Mouse (Mus musculus): ENCODE data around the gene Ankra2. TPM values are rescaled to one million over a fixed set of nuclear protein-coding genes. Genes with fewer than 3 reads are reported as not detected.

Ankra2 gene
- total and polyA plus RNA-seq, 2 experiments from 2014 or later: 18.5 to 40.9 TPM

DNA sequence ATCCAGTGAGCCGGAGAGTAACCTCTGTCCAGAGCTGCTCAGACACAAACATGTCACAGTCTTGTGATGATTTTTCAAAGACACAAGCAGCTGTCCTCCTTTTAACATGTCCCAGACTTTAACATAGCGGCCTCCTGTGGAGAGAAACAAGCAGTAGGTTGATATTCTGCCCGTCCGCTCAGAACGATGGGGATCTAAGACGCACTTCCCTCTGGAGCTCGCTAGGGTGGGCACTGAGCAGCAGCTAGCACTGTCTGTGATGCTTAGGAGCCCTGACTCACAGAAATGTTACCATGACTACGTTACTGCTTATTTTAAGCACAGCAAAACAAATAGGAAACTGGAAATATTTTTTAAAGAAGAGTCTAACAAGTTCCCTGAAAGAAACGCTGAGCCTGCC lies 8.0 kb upstream of the Ankra2 start:
- WGBS: 67% methylated on average over 9 of the region's 9 CpGs
- H3K9me3 ChIP-seq (replicated peaks; ENCODE audit: control insufficient read depth, low read length): no peaks in the 10 kb centered on the region
- H3K4me3 ChIP-seq (ENCODE audit: low read depth, low read length): no peak overlapping the region
- no peak overlapping the region for H3K9ac ChIP-seq (replicated peaks; ENCODE audit: low read depth, low read length)
- no peak overlapping the region for H3K4me2 ChIP-seq (ENCODE audit: low read depth, low read length)
- peak; percentile 19 for TF ChIP-seq CTCF (IDR thresholded peaks at IDR 0.05; ENCODE audit: low read depth)
- TF ChIP-seq EP300 (IDR thresholded peaks at IDR 0.05; ENCODE audit: low read depth): no peak
- H3K27ac ChIP-seq (ENCODE audit: low read depth): no peak overlapping the region
- H3K36me3 ChIP-seq (replicated peaks; ENCODE audit: control insufficient read depth, insufficient read depth, low read length): peaks cover 91% of the 10 kb centered on the region
- no peaks in the 10 kb centered on the region for H3K27me3 ChIP-seq (ENCODE audit: control insufficient read depth, insufficient read depth, low read length)
- DNase-seq (ENCODE audit: low spot score) (peak; percentile 11), ATAC-seq (ENCODE audit: insufficient read depth, low read depth) (no peak)
- H3K4me1 ChIP-seq (ENCODE audit: control insufficient read depth, insufficient read depth): no peaks in the 10 kb centered on the region

DNA sequence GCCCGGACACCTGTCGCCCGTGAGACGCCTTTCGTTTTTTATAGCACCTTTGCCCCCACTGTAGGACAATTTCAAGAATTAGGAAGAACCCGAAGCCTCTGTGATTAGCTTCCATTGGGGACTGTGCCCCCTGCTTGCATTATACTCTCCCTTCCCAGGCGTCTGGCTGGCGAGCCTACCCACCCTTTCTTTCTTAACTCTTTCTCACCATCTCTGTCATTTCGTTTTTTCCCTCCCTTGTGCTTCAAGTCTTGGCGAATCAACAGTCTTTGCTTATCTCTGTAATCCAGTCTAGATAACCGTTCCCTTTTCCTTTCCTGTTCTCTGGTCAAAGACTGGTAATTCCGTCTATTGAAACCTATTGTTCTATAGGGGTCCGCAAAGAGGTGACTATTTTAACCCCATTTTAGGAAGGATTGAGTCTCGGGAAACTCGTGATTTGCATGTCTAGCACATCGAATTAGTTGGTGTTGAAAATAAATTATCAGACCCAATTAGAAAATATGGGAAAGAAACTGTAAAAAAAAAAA lies 649 bp downstream of the Ankra2 start:
- WGBS: under 1% methylated on average over 16 of the region's 16 CpGs

DNA sequence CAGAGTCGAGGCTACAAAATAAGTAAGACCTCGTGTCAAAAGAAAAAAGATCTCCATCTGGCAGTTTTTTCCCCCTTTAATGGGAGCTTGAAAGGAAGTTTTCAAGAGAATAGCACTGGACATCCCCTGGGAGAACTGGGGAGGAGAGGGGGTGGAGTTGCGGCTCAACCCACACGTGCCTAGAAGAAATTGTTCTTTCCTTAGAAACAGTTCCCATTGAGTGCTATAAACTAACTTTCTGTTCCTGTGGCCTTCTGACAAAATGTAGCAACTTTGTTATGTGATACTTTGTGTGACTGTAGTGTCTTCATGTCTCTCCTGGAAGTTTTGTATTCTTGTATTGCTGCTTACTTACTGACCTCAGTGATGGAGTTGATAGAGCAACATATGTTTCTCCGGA lies 1.2 kb downstream of the Ankra2 start:
- H3K27ac ChIP-seq (ENCODE audit: low read depth): no peak overlapping the region
- H3K27me3 ChIP-seq (ENCODE audit: control insufficient read depth, insufficient read depth, low read length): no peaks in the 10 kb centered on the region
- DNase-seq (ENCODE audit: low spot score) (peak; percentile 28), ATAC-seq (ENCODE audit: insufficient read depth, low read depth) (no peak)
- peak overlapping the region; percentile 89 for H3K4me2 ChIP-seq (ENCODE audit: low read depth, low read length)
- H3K4me1 ChIP-seq (ENCODE audit: control insufficient read depth, insufficient read depth): peaks cover 13% of the 10 kb centered on the region; the same call in 1 of the 2 replicates
- H3K36me3 ChIP-seq (replicated peaks; ENCODE audit: control insufficient read depth, insufficient read depth, low read length): peaks cover 26% of the 10 kb centered on the region
- 30% methylated on average over 5 of the region's 5 CpGs for WGBS
- H3K9me3 ChIP-seq (replicated peaks; ENCODE audit: control insufficient read depth, low read length): no peaks in the 10 kb centered on the region
- peak overlapping the region; percentile 87 for H3K9ac ChIP-seq (replicated peaks; ENCODE audit: low read depth, low read length)
- no peak for TF ChIP-seq CTCF (IDR thresholded peaks at IDR 0.05; ENCODE audit: low read depth)
- TF ChIP-seq EP300 (IDR thresholded peaks at IDR 0.05; ENCODE audit: low read depth): no peak
- H3K4me3 ChIP-seq (ENCODE audit: low read depth, low read length): peak overlapping the region; percentile 95

More for the DNA sequence above, 649 bp downstream of the Ankra2 start:
- H3K4me1 ChIP-seq (ENCODE audit: control insufficient read depth, insufficient read depth): peaks cover 13% of the 10 kb centered on the region; the same call in 1 of the 2 replicates
- ATAC-seq (ENCODE audit: insufficient read depth, low read depth) (peak; percentile 12), DNase-seq (ENCODE audit: low spot score) (no peak)
- H3K27ac ChIP-seq (ENCODE audit: low read depth): peak overlapping the region; percentile 96
- H3K36me3 ChIP-seq (replicated peaks; ENCODE audit: control insufficient read depth, insufficient read depth, low read length): peaks cover 26% of the 10 kb centered on the region
- H3K27me3 ChIP-seq (ENCODE audit: control insufficient read depth, insufficient read depth, low read length): no peaks in the 10 kb centered on the region
- H3K9me3 ChIP-seq (replicated peaks; ENCODE audit: control insufficient read depth, low read length): no peaks in the 10 kb centered on the region
- H3K4me3 ChIP-seq (ENCODE audit: low read depth, low read length): peak overlapping the region; percentile 95
- H3K9ac ChIP-seq (replicated peaks; ENCODE audit: low read depth, low read length): peak overlapping the region; percentile 87
- TF ChIP-seq CTCF (IDR thresholded peaks at IDR 0.05; ENCODE audit: low read depth) (0 out of 2 replicates have a peak, but pooled peaks have one; percentile 0), EP300 (IDR thresholded peaks at IDR 0.05; ENCODE audit: low read depth) (no peak)
- H3K4me2 ChIP-seq (ENCODE audit: low read depth, low read length): peak overlapping the region; percentile 89

DNA sequence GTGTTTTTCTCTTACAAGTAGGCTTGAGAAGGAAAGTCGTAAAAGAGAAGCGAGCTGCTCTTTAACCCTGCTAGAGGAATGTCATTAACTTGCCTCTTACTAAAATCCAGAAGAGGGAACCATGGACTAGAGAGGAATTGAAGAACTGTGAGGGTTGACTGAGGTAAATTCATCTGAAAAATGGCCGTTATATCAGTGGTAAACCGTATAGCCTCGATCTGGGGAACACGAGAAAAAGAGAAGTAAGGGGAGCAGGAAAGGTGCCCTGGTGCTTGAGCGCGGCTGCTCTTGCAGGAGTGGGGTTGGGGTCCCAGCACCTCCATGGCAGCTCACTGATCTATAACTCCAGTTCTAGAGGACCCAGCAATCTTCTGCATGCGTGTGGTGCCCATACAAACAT lies 11.1 kb downstream of the Ankra2 start:
- TF ChIP-seq CTCF (IDR thresholded peaks at IDR 0.05; ENCODE audit: low read depth) (no peak), EP300 (IDR thresholded peaks at IDR 0.05; ENCODE audit: low read depth) (no peak)
- Histone ChIP-seq H3K4me3 (ENCODE audit: low read depth, low read length) (no peak overlapping the region), H3K4me1 (ENCODE audit: control insufficient read depth, insufficient read depth) (peaks cover 13% of the 10 kb centered on the region; the same call in 1 of the 2 replicates), H3K27me3 (ENCODE audit: control insufficient read depth, insufficient read depth, low read length) (no peaks in the 10 kb centered on the region), H3K27ac (ENCODE audit: low read depth) (no peak overlapping the region), H3K36me3 (replicated peaks; ENCODE audit: control insufficient read depth, insufficient read depth, low read length) (peaks cover 50% of the 10 kb centered on the region), H3K9ac (replicated peaks; ENCODE audit: low read depth, low read length) (no peak overlapping the region), H3K9me3 (replicated peaks; ENCODE audit: control insufficient read depth, low read length) (no peaks in the 10 kb centered on the region), H3K4me2 (ENCODE audit: low read depth, low read length) (no peak overlapping the region)
- ATAC-seq (ENCODE audit: insufficient read depth, low read depth): no peak
- WGBS: 93% methylated on average over 9 of the region's 9 CpGs
- DNase-seq (ENCODE audit: low spot score): no peak

DNA sequence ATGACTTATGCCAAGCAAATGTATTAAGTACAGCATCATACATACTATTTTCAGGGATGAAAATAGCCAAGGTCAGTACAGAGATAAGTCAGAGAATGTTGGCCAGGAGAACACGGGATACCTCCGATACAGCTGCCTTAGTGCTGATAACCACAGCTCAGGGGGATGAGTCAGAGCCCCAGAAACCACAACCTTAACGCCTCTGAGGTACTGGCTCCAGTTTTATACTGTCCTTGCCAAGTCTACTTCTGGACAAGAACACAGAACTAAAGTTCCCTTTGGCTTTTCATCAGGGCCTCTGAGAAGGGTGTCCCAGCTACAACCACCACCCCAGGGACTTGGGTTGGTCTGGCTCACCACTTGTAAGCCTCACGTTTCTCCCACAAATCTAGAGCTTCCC lies 12.8 kb downstream of the Ankra2 start:
- ATAC-seq (ENCODE audit: insufficient read depth, low read depth) (peak; percentile 88), DNase-seq (ENCODE audit: low spot score) (peak; percentile 79)
- peak overlapping the region; percentile 74 for H3K27ac ChIP-seq (ENCODE audit: low read depth)
- H3K9me3 ChIP-seq (replicated peaks; ENCODE audit: control insufficient read depth, low read length): no peaks in the 10 kb centered on the region
- peaks cover 13% of the 10 kb centered on the region; the same call in 1 of the 2 replicates for H3K4me1 ChIP-seq (ENCODE audit: control insufficient read depth, insufficient read depth)
- no peak overlapping the region for H3K9ac ChIP-seq (replicated peaks; ENCODE audit: low read depth, low read length)
- H3K36me3 ChIP-seq (replicated peaks; ENCODE audit: control insufficient read depth, insufficient read depth, low read length): peaks cover 41% of the 10 kb centered on the region
- H3K27me3 ChIP-seq (ENCODE audit: control insufficient read depth, insufficient read depth, low read length): no peaks in the 10 kb centered on the region
- no peak overlapping the region for H3K4me3 ChIP-seq (ENCODE audit: low read depth, low read length)
- H3K4me2 ChIP-seq (ENCODE audit: low read depth, low read length): no peak overlapping the region
- no peak; the same call in 1 of the 2 replicates for TF ChIP-seq EP300 (IDR thresholded peaks at IDR 0.05; ENCODE audit: low read depth)
- TF ChIP-seq CTCF (IDR thresholded peaks at IDR 0.05; ENCODE audit: low read depth): no peak
- whole genome bisulfite sequencing: 15% methylated on average over 4 of the region's 4 CpGs

DNA sequence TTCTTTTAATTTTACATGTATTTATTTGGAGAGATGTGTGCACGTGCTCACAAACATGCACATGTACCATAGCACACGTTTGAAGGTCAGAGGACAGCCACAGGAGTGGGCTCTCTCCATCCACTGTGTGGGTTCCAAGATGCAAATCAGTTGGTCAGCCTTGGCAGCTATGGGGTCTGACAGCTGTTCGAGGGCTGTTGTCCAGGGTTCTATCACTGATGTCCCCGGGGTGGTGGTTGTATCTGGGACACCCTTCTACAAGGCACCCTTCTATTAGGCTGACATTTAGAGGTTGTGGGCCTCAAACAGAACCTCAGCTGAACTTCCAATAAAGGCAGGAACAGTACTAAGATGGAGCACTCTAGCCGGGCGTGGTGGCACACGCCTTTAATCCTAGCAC lies 13.4 kb downstream of the Ankra2 start:
- peaks cover 35% of the 10 kb centered on the region for H3K36me3 ChIP-seq (replicated peaks; ENCODE audit: control insufficient read depth, insufficient read depth, low read length)
- H3K27ac ChIP-seq (ENCODE audit: low read depth): peak overlapping the region; percentile 74
- no peaks in the 10 kb centered on the region for H3K27me3 ChIP-seq (ENCODE audit: control insufficient read depth, insufficient read depth, low read length)
- no peak overlapping the region for H3K9ac ChIP-seq (replicated peaks; ENCODE audit: low read depth, low read length)
- H3K4me3 ChIP-seq (ENCODE audit: low read depth, low read length): no peak overlapping the region
- DNase-seq (ENCODE audit: low spot score) (no peak), ATAC-seq (ENCODE audit: insufficient read depth, low read depth) (no peak)
- WGBS: 84% methylated on average over 7 of the region's 7 CpGs
- no peaks in the 10 kb centered on the region for H3K9me3 ChIP-seq (replicated peaks; ENCODE audit: control insufficient read depth, low read length)
- H3K4me2 ChIP-seq (ENCODE audit: low read depth, low read length): no peak overlapping the region
- TF ChIP-seq EP300 (IDR thresholded peaks at IDR 0.05; ENCODE audit: low read depth) (no peak), CTCF (IDR thresholded peaks at IDR 0.05; ENCODE audit: low read depth) (no peak)
- H3K4me1 ChIP-seq (ENCODE audit: control insufficient read depth, insufficient read depth): peaks cover 13% of the 10 kb centered on the region; the same call in 1 of the 2 replicates
